Mouse (Mus musculus): Measurements from ENCODE around the gene Gnb5.

Gene Gnb5

GRCm38 (mm10) chr9:75304286-75304685 is 1.8 kb upstream of the Gnb5 start:
- no peak for DNase-seq (ENCODE audit: low spot score in 2 of 2)

DNA sequence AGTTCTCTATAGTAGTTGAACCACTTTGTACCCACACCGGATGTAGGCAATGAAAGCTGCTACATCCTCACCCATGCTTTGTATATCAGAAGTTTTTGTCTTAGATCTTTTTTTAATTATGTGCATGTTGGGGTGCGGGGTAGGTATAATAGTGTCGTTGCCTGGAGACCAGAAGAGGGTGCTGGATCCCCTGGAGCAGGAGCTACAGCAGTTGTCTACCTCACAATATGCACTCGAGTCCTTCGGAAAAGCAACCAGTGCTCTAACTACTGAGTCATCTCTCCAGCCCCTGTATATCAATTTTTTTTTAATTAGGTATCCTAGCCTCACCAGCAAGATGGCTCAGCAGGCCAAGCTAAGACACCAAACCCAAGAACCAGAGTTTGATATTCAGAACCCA is 927 bp downstream of the Gnb5 start:
- no peak for DNase-seq (ENCODE audit: low spot score in 2 of 2)

DNA sequence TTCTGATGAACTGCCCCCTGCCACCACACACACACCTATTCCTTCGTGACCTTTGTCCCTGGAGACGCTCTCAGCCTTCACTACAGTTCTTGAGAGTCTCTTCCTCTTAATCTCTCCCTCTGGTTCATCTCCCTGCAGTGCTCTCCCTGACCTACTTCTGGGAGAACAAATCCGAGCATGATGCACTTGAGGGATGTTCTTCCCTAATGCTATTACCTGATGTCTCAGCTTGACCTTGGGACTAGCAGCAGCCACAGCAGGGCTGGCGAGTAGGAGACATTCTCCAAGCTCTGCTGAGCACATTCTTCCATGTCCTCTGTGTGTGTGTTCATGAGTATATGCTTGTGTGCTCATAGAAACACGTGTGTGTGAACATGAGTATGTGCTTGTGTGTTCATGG is 2.5 kb downstream of the Gnb5 start:
- DNase-seq (ENCODE audit: low spot score in 2 of 2): no peak

GRCm38 (mm10) chr9:75312008-75312407 is 5.9 kb downstream of the Gnb5 start:
- peak; percentile 81 to 82 for DNase-seq (ENCODE audit: low spot score in 2 of 2)

GRCm38 (mm10) chr9:75313138-75313831 is 7.2 kb downstream of the Gnb5 start:
- DNase-seq (ENCODE audit: low spot score in 2 of 2): no peak

- DNase-seq (ENCODE audit: low spot score in 2 of 2): peak; percentile 63 to 76
These were observed 7.9 kb downstream of the Gnb5 start for GRCm38 (mm10) chr9:75313832-75314516.

DNA sequence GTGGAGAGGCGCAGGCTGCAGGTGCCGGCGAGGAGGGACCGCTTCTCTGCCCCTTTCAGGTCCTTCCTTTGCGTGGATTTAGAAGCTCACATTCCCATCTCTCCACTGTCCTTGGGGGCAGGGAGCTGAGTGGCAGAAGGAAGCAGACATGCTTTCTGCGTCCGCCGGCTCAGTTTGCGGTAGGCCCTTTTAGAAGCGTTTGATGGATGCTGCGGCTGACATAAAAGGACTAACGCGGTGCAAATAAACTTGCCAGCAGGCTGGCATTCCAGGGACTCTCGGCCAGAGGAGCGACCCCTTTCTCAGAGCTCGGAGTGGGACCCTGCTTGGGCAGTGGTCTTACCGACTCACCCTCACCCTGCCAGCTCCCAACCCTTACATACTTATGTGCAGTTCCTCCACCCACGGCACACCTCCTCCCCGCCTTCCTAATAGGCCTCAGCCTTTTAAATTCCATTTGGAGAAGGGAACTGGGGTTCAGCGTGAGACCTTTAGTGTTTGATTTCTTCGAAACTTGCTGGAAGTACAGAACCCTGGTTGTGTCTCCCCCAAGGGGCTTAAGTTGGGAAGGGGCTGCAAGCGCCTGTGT is 8.5 kb downstream of the Gnb5 start:
- no peak for DNase-seq (ENCODE audit: low spot score in 2 of 2)

DNA sequence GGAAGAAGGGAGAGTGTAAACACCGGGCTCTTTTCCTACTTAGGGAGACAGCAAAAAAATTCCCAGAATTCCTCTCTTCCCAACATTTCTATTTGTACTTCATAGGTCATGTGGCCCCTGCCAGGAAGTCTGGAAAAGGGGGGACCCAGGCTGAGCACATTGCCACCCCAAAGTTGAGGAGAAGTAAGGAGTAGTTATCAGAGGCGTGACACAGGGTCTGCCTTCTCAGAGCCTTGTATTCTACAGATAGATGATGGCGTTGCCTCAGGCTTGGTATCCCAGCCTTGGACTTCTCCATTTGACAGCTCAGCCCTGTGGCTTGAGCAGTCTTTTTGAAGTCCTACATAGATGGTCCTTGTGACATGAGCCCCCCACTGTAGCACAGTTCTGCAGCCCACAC is 9.2 kb downstream of the Gnb5 start:
- DNase-seq (ENCODE audit: low spot score in 2 of 2): no peak

DNA sequence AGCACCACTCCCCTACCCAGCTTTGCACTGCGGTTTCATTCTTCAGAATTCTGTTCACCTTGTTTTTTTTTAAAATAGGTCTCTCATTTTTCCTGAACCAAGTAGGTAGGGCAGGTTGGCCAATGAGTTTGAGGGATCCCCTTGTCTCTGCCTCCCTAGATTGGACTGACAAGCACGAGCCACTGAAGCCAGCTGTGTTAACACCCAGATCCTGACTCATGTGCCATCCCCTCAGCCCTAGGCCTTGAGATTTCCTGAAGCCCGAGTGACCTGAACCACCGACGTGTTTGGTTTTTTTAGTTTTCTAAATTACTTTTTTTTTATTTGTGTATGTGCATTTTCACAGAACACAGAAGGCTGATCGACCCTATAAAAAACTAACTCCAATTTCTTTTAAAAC is 10.7 kb downstream of the Gnb5 start:
- no peak for DNase-seq (ENCODE audit: low spot score in 2 of 2)

- DNase-seq (ENCODE audit: low spot score in 2 of 2): no peak
These were observed 12.1 kb downstream of the Gnb5 start for GRCm38 (mm10) chr9:75318196-75318595.

- no peak for DNase-seq (ENCODE audit: low spot score in 2 of 2)
These were observed 13.3 kb downstream of the Gnb5 start for GRCm38 (mm10) chr9:75319365-75319764.

DNA sequence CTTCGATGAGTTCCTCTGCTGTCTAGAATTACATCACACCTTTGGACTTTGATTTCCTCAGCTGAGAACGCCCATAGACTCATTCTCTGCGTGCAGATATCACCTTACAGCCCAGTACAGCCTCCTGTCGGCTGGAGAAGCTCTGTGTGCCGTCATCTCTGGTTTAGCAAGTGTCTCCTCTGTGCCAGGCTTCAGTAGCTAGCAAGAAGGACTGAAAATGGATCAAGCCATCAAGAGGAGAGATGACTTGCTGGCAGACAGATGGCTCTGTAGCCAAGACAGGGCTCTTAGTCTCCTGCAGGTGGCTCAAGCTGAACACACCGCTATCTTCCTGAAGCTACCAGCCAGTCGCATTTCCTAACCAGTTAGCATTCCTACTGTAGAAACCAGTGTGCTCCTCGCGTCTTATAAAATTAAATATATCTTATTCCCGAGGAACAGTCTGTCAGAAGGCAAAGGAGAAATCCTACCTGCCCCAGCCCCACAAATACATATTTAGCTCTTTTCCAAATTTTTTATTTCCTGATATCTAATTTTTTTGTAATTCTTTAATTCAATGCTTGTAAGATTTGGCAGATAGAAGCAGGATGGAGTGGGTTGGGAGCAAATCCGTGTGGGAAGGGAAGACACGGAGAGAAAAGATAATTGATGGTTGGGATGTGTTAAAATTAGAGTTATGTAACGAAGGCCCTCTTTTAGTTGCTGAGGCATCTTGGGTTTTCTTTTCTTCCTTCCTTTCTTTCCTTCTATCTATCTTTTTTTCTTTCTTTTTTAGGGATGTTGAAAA is 16.2 kb downstream of the Gnb5 start:
- no peak for DNase-seq (ENCODE audit: low spot score in 2 of 2)

- no peak for DNase-seq (ENCODE audit: low spot score in 2 of 2)
These were observed 22.0 kb downstream of the Gnb5 start for GRCm38 (mm10) chr9:75328047-75328446.

DNA sequence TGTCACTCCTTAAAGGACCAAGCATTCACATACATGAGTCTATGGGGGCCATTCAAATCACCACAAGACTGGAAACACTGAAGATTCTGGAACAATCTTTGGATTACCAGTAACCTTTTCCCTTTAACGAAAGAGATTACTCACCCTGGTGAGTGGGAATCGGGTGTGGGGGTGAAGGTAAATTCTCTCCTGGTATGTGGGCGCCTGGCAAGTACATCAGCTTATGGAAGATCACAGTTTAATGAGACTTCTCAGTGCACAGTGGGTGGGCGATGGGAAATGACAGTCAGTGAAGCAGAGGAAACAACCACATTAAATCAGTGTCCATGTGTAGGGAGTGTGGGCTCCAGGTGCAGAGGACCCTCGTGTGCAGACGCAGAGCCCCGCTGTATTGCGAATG is 24.7 kb downstream of the Gnb5 start:
- no peak for DNase-seq (ENCODE audit: low spot score in 2 of 2)

DNA sequence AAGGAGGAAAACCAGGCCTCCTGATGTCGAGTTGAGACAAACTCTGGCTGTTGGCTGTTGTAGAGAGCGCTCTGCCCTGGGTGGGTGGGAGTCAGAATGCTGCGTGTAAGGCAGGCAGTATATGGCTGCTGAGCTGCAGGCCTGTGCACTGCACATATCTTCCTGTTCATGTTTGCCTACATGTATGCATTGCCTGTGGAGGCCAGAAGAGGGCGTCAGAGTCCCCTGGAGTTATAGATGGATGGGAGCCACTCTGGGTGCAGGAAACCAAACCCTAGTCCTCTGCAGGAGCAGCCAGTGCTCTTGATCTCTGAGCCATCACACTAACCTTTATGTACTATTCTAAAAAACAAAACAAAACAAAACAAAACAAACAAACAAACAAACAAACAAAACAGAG is 28.4 kb downstream of the Gnb5 start:
- no peak for DNase-seq (ENCODE audit: low spot score in 2 of 2)

DNA sequence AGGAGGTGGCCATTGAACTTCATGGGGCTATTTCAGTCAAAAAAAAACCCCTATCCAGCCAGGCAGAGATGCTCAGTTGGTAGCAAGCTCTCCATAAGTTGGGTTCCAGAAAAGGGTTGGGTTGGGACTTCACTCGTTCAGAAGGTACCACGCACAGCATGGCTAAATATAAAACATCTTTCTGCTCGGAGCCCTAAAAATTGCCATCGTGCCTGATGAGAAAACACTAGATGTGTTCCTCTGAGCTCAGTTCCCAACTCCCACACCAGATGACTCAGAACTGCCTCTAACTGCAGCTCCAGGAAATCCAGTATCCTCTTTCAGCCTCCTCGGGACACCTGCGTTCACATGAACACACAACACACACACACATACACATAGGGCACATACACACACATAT is 31.9 kb downstream of the Gnb5 start:
- DNase-seq (ENCODE audit: low spot score in 2 of 2): peak; percentile 30 to 36

DNA sequence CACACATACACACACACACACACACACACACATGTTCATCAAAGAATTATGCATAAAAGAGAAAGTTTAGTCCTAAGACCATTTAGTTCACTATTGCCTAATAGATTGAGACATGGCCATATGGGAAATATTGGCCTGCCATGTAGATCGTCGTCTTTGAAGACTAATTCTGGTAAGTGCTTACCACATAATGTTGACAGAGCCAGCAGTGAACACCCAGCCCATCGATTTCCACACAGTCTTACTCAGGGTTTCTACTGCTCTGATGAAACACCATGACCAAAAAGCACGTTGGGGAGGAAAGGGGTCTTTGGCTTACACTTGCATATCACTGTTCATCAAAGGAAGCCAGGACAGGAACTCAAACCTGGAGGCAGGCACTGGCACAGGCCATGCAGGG is 36.3 kb downstream of the Gnb5 start:
- DNase-seq (ENCODE audit: low spot score in 2 of 2): no peak

DNA sequence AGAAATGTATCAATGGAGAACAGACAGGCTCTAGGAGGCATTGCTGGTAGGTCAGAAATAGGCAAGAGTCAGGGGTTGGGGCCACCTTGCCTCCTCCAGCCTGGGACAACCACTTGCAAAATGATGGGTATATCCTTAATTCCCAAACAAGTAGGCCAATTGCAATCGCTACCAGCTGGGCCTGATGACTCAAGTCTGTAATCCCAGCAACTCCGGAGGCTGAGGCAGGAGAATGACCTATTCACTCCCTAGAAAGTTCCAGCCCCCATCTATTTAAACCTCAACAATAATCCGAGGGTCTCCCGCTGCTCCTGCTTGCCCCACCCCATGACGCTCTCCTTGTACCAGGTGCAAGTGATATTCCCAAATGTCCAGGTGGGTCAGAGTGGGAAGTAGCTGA is 41.4 kb downstream of the Gnb5 start, which contains the start of gene Bcl2l10:
Gene Bcl2l10 (plus strand): TSS at position 301 of the 400 bp plus-strand sequence.
- no peak for DNase-seq (ENCODE audit: low spot score in 2 of 2)

DNA sequence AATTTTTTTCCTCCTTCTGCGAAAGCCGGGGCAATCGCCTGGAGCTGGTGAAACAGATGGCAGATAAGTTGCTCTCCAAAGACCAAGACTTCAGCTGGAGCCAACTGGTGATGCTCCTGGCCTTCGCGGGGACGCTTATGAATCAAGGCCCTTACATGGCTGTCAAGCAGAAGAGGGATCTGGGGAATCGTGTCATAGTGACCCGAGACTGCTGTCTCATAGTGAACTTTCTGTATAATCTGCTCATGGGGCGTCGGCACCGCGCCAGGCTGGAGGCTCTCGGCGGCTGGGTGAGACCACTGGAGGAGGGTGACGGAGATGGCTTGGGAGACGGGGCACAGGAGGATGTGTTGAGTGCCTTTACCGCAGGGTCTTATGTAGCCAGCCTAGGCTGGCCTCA is 42.0 kb downstream of the Gnb5 start:
- DNase-seq (ENCODE audit: low spot score in 2 of 2): no peak

DNA sequence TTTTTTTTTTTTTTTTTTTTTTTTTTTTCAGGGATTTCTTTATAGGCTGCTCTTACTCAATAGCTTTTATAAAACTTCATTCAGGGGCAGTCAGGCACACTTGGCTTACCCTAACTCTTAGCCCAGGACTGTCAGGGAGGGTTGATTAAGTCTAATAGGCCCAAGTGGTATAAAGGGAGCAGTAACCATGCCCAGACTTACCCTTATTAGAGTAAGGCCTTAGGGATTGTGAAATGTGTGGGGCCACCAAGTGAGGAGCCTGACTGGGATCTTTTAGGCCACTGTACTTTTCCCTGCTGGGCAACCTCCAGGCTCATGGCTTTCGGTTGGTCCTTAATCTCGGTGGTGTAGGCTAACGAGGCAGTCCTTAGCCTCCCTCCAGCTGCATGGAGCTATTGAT is 42.6 kb downstream of the Gnb5 start:
- DNase-seq (ENCODE audit: low spot score in 2 of 2): no peak

GRCm38 (mm10) chr9:75353094-75353493 is 47.0 kb downstream of the Gnb5 start:
- no peak for DNase-seq (ENCODE audit: low spot score in 2 of 2)

DNA sequence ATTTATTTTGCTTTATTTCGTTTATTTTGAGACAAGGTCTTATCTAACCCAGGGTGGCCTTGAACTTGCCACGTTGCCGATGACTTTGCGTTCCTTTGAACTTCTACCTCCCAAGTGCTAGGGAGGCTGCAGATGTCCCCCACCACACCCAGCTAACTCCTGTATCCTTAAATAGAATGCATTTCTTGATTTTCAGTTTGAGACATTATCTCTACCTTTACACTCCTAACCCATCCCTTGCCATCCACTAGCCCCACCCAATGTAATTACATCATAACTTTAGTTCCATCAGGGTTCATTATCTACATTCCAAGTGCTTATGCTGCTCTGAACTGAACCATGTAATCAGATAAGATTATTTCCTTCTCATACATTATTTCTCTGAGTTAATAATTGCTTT is 49.7 kb downstream of the Gnb5 start:
- no peak for DNase-seq (ENCODE audit: low spot score in 2 of 2)

Data from frontal cortex, postnatal 25 days (tissue).